Mouse (Mus musculus) lung, adult 2 months (tissue): ENCODE data around the gene Akt1. TPM values are rescaled to one million over a fixed set of nuclear protein-coding genes. Genes with fewer than 3 reads are reported as not detected.

Source experiments
- DNase-seq: peaks from one replicate; pipeline ENCODE4 v3.0.0; 2022
- H3K4me1 ChIP-seq: fragments of 200-500 bp; 2 replicates; pipeline ENCODE4 v1.6.1; 2011; ENCODE audit warnings: low read length; ENCODE audit not compliant: control insufficient read depth, insufficient read depth
- H3K4me3 ChIP-seq: fragments of 200-500 bp; replicated peaks from 2 replicates; pipeline ENCODE3; 2011; ENCODE audit warnings: low read depth, mild to moderate bottlenecking, control low read depth, low read length; ENCODE audit errors: extremely low read depth
- CTCF ChIP-seq: fragments of 200-500 bp; IDR thresholded peaks from 2 replicates; pipeline ENCODE4 v1.5.1; 2011; ENCODE audit warnings: mild to moderate bottlenecking, low read length, control low read depth; ENCODE audit not compliant: insufficient read depth
- POLR2A ChIP-seq: fragments of 200-500 bp; IDR thresholded peaks from 2 replicates; pipeline ENCODE4 v1.6.1; 2011; ENCODE audit warnings: low read depth, mild to moderate bottlenecking, control low read depth, low read length, borderline replicate concordance; ENCODE audit errors: extremely low read depth
- WGBS: fragments of 180-500 bp; shearing (Covaris S2); methylation state at CpG from one replicate; pipeline ENCODE4 v1.1.7; 2018; 5-methylcytosine and 5-hydroxymethylcytosine counted together
- polyA plus RNA-seq: library from polyadenylated mRNA; depleted of rRNA; stranded (reverse); fragments of >200 nt; gene quantifications from 2 replicates; pipeline ENCODE4 v1.2.3, GENCODE M21; 2012

The Akt1 gene
- polyA plus RNA-seq, 1 experiment: 187 TPM

DNA sequence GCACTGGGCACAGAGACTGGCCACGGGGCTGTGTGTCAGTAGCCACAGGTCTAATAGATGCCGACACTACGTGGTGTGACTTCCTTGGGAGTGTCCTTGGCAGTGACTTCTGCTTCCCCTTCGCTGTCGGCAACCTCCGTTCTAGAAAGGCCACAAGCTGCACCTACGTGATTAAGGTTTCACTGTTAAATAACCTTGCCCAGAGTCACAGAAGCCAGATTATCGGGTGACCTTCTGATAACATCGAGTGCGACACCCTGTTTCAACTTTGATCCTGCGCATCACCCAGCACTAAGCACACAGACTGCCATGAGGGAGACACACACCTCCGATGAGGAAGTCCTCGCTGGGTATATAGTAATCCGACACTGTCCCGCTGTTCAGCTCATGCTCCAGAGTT is 13.8 kb upstream of the Akt1 start:
- no peaks in the 10 kb centered on the region for H3K4me1 ChIP-seq
- no peak overlapping the region for H3K4me3 ChIP-seq
- no peak for DNase-seq
- no peak for TF ChIP-seq POLR2A
- TF ChIP-seq CTCF: no peak
- 26% methylated on average over 15 of the region's 15 CpGs for WGBS

DNA sequence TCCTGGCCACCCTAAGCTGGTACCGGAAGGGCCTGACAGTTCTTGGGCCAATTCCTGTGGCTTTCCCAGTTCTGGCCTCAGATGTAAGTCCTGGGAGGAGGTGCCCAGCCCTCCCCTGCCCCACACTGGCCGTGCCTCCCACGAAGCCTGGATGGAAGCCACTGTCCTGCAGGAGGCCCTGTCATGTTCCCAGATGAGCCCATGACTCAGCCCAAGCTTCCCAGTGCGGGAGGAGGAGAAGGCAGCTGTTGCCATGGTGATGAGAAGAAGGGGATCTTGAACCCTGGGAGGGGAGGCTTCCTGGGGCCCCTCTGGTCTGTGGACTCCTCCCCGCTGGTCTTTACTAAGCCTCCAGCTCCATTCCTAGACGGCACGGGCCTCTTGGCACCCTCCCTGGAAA is 8.7 kb upstream of the Akt1 start:
- 64% methylated on average over 7 of the region's 7 CpGs for WGBS
- no peak overlapping the region for H3K4me3 ChIP-seq
- H3K4me1 ChIP-seq: peaks cover 10% of the 10 kb centered on the region
- no peak for DNase-seq
- TF ChIP-seq CTCF: no peak
- TF ChIP-seq POLR2A: no peak

DNA sequence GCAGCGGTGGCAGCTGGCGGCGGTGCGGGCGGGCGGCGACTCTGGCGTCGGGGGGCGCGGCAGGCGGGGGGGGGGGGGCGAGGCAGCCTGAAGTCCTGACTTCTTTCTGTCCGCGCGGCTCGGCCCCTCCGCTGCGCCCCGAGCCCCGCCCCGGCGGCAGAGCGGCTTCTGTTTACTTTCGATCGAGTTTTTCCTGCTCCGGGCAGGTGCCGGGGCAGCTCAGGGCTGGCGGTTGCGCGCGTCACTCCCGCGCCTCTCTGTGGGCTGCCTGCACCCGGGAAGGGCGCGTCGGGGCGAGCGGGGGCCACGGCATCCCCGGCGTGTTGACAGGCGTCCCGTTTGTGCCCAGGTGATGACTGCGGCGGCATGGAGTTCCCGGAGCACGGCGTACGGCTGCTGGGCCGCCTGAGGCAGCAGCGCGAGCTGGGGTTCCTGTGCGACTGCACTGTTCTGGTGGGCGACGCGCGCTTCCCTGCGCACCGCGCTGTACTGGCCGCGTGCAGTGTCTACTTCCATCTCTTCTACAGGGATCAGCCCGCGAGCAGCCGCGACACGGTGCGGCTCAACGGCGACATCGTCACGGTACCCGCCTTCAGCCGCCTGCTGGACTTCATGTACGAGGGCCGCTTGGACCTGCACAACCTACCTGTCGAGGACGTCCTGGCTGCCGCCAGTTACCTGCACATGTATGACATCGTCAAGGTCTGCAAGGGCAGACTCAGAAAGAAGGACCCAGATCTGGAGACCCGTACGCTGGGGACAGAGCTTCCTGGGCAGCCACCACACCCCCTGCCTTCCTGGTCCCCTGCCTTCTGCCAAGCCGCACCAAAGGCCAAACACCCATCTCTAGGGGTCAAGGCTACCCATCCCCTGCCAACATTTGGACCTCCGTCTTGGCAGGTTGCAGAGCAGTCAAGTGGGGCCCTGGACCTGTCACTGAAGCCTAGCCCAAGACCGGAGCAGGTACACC is 4.6 kb upstream of the Akt1 start:
- WGBS: 7% methylated on average over 81 of the region's 87 CpGs
- DNase-seq: peak; percentile 63
- peak overlapping the region; percentile 73 for H3K4me3 ChIP-seq
- no peak for TF ChIP-seq POLR2A
- TF ChIP-seq CTCF: 0 out of 2 replicates have a peak, but pooled peaks have one; percentile 1
- H3K4me1 ChIP-seq: peaks cover 21% of the 10 kb centered on the region

DNA sequence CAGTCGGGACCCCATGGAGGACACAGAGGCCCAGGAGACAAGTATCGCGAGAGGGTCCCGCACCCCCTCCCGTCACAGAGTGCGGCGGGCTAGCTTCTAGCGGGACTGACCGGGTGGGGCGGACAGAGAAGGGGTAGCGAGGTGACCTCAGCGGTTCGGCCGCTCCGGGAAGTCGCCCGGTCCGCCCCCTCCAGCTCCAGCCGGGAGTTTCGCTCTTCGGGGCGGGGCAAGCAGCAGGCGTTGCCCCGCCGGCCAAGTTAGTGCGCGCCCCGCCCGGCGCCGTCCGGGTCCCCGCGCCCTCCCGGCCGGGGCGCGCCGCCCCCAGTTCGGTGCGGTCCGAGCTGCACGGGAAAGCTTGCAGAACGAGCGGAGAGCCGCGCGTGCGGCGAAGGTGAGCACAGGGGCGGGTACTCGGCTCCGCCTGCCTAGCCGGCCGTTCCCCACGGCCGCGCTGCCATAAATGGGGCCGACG is 3.9 kb upstream of the Akt1 start, which contains the start of gene Zbtb42:
Gene Zbtb42, plus strand, starts transcription at position 274 of the 472 bp plus-strand sequence.
- Histone ChIP-seq H3K4me1 (peaks cover 21% of the 10 kb centered on the region), H3K4me3 (peak within 1 kb of the TSS; percentile 73)
- 0 out of 2 replicates have a peak, but pooled peaks have one; percentile 18 for TF ChIP-seq POLR2A
- no peak for TF ChIP-seq CTCF
- WGBS: under 1% methylated on average over 60 of the region's 60 CpGs
- peak; percentile 75 for DNase-seq

DNA sequence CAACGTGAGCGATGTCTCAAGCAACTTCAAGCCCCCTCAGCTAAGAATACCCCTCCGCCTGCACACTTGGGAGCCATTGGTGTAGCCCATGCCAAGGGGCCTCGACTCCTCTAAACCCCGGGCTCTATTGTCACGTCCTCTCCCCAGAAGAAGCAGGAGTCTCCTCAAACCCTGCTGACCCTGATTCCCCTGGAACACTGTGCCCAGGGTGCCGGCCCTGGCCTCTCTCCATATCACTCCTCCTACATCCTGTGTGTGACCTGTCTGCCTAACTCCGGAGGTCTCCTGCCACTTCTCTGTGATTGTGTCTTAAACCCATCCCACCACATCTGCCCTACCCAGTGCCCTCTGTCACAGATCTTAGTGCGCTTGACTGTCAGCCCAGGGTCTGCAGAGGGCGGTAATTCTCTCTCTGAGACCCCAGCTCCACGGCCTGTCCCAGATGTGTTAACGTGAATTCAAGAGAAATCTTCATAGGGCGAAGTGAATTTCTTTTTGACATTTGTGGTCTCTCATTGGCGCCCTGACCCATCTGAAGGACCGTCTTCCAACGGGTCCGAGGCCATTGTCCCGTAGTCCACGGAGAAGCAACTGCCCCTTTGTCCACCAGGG is 3.4 kb upstream of the Akt1 start:
- H3K4me1 ChIP-seq: peaks cover 22% of the 10 kb centered on the region
- no peak for TF ChIP-seq POLR2A
- TF ChIP-seq CTCF: 0 out of 2 replicates have a peak, but pooled peaks have one; percentile 14
- peak overlapping the region; percentile 73 for H3K4me3 ChIP-seq
- 32% methylated on average over 19 of the region's 19 CpGs for WGBS
- no peak for DNase-seq

DNA sequence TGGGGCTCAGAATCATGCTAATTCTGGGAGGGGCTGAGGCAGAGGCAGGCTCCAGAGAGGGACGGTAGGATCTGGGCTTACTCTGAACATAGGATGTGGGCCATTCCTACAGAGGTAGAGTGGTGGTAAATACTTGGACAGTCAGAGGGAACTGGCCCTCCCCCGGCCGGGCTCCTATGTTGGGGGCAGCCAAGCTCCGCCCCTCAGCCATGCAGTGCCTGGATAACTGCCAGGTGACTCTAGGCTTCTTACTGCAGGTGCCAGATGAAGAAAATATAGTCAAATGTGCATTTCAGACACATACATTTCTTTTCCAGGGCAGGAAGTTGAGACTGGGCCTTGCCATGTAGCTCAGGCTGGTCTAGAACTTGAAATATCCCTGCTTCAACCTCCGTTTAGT is 2.4 kb upstream of the Akt1 start:
- 52% methylated on average over 5 of the region's 5 CpGs for WGBS
- TF ChIP-seq POLR2A (no peak), CTCF (no peak)
- H3K4me1 ChIP-seq: peaks cover 29% of the 10 kb centered on the region
- no peak overlapping the region for H3K4me3 ChIP-seq
- DNase-seq: no peak

DNA sequence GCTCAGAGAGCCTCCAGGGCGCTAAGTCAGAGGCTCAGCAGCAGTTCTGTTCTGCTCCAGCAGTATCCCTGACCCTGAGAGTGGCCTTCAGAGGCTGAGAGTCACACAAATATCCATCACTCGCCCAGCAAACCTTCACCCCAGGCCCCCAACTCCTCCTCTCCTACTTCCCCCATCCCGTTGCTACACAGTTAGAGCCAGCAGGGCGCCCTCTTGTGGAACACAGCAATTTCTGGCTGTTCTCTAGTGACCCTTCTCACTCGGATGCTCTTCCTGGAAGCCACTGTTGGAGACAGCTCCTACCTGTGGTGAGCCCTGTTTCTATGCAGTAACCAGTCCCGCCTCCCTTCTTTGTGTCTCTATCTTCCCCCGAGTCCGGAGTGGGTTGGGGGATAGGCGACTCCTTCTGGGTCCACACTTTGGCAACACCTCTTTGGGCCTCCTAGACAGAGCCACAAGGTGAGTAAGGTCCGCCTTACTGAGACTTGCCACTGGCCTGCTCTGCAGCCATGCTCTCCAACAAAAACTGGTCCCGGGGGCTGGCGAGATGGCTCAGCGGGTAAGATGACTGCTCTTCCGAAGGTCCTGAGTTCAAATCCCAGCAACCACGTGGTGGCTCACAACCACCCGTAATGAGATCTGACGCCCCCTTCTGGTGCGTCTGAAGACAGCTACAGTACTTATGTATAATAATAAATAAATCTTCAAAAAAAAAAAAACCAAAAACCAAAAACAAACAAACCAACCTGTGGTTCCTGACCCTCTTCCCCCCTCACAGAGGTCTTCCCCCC is 756 bp upstream of the Akt1 start:
- TF ChIP-seq POLR2A (no peak), CTCF (peak; percentile 78)
- Histone ChIP-seq H3K4me1 (peaks cover 35% of the 10 kb centered on the region), H3K4me3 (peak overlapping the region; percentile 6)
- WGBS: 21% methylated on average over 18 of the region's 18 CpGs
- DNase-seq: peak; percentile 84

DNA sequence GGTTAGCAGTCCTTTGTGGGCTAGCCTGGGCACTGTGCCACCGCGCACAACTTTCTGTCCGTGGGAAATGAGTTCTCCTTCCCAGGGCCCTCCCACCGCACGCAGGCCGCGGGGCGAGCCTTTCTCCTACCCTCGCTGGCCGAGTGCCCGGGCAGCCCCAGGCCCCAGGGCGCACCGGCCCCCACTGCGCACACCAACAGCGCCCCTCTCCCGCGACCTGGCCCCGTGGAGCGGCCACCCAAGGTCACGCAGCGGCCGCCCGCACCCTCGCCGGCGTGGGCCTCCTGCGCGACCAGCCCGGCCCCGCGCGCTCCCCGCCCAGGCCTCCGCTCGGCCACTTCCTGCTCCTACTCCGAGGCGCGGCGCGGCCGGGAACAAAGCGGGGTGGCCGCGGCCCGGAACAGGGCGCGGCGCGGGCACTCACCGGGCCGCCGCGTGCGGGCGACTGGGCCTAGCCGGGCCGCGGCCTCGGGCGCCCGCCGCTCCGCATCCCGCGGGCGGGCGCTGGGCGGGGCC is 1.1 kb downstream of the Akt1 start:
- Histone ChIP-seq H3K4me3 (peak overlapping the region; percentile 75), H3K4me1 (peaks cover 37% of the 10 kb centered on the region)
- no peak for DNase-seq
- TF ChIP-seq POLR2A: no peak
- whole genome bisulfite sequencing: 3% methylated on average over 68 of the region's 68 CpGs

DNA sequence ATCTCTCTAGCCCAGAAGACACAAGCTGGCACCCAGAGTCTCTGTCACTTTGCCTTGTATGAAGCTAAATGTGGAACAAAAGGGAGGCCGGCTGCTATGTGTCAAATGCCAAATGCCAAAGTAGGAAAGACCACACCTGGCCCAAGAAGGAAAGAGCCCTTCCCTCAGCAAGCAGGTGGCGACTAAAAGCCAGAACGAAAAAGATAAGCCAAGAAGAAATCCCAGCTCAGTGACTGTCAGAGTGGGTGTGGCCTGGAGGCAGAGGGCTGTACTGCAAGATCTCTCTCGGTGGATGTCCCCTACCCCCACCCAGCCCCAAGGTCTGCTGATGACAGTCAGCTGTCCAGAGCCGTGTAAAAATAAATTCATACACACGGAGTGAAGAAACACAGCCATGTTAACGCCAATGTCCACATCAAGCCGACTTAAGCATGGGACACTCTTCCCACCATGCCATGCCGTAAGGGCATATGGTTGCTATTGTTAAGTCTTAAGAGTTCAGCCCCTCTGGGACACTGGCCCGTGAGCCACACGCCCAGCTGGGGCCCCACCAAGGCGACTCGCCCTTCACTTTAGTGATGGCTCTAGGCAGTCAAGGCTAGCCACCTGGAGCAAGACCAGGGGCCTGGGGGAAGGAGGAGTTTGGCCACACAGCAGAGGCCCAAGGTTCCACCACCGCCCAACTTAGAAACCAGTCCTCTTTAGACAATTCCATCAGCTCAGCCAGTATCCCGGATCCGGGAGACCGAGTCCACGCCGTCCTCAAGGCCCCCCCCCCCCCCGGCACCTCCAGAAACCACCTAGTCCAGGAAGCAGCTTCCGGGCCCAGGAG is 1.7 kb downstream of the Akt1 start:
- TF ChIP-seq POLR2A: no peak
- no peak for TF ChIP-seq CTCF
- peak overlapping the region; percentile 75 for H3K4me3 ChIP-seq
- no peak for DNase-seq
- H3K4me1 ChIP-seq: peaks cover 39% of the 10 kb centered on the region
- 2% methylated on average over 21 of the region's 21 CpGs for WGBS
